Mouse (Mus musculus): ENCODE measurements around the gene Ghr.

DNA sequence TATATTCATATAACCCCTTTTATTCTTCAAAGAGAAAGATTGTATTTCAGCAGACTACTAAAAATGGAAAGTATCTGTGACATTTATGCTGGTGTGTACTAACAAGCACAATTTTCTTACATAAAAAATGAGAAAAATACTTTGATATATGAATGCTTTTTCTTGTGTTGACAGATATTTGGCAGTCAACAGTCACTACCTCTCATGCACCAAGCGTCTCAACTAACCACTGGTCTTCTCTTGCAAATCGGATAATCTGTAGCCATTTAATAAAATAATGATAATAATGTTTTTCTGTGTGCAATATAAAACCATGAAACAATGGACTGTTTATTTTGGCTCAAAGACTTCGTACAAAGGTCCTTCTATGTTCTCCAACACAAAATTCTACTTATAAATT is 99.8 kb downstream of the Ghr start:
- TF ChIP-seq CTCF (IDR thresholded peaks at IDR 0.05) (no peak), EP300 (IDR thresholded peaks at IDR 0.05) (no peak)

Measured in lung, postnatal 0 days (tissue).